Mouse (Mus musculus): ENCODE data around the gene 4930558C23Rik.
"Not testable (repeated sequence)": the region's sequence is repeated elsewhere in the genome, so short reads cannot be mapped to it uniquely, and the experiment has no call there.

GRCm38 (mm10) chr3:95348343-95348742 is 54.3 kb downstream of the 4930558C23Rik start:
- not testable (repeated sequence) for TF ChIP-seq POLR2A (IDR thresholded peaks at IDR 0.05; ENCODE audit: insufficient read length, low read depth); POLR2AphosphoS2 (IDR thresholded peaks at IDR 0.05; ENCODE audit: insufficient read length, low read depth); MYOD1 (IDR thresholded peaks at IDR 0.05; ENCODE audit: control insufficient read depth in 1 of 3, insufficient read length in 2 of 3, low read depth in 2 of 3); E2F4 (IDR thresholded peaks at IDR 0.05; ENCODE audit: insufficient read depth)

All from myocyte (in vitro differentiated cells).